Mouse (Mus musculus): ENCODE results near the gene 4833427G06Rik. TPM values are rescaled to one million over a fixed set of nuclear protein-coding genes. Genes with fewer than 3 reads are reported as not detected.

4833427G06Rik gene
- total RNA-seq, 1 experiment: 0.22 TPM

- Histone ChIP-seq H3K9ac (ENCODE audit: insufficient read depth, low read depth, low read length, poor library complexity, severe bottlenecking) (peak overlapping the region; percentile 8), H3K36me3 (ENCODE audit: control insufficient read depth, insufficient read depth, low read length, poor library complexity, severe bottlenecking) (no peaks in the 10 kb centered on the region), H3K4me3 (ENCODE audit: insufficient read depth in 1 of 2, low read depth in 1 of 2, low read length in 2 of 2, poor library complexity in 1 of 2, severe bottlenecking in 1 of 2) (peak overlapping the region; percentile 53 to 65), H3K4me1 (ENCODE audit: control insufficient read depth in 2 of 2, insufficient read depth in 2 of 2, low read length in 2 of 2, poor library complexity in 1 of 2) (peaks cover 0 to 8% of the 10 kb centered on the region in 2 experiments; a peak in 2 of 4 replicates), H3K9me3 (ENCODE audit: control insufficient read depth, insufficient read depth, low read depth, low read length) (no peaks in the 10 kb centered on the region), H3K27ac (ENCODE audit: insufficient read depth, low read depth, low read length, poor library complexity, severe bottlenecking) (no peak overlapping the region)
- in situ Hi-C loops (cut with MboI; ENCODE audit: low sequenced_read_pairs in 2 of 2, unreplicated experiment in 2 of 2): no loop called here
- no peak for TF ChIP-seq ZNF384 (IDR thresholded peaks at IDR 0.05; ENCODE audit: low read depth, low read length)
- TF ChIP-seq MAFK (IDR thresholded peaks at IDR 0.05; ENCODE audit: insufficient read depth, low read depth, low read length): peak; percentile 65; the same call in 1 of the 2 replicates
- DNase-seq (ENCODE audit: low read depth, low spot score): peak; percentile 25
Measured at GRCm38 (mm10) chr9:51102963-51103807, 1.3 kb upstream of the 4833427G06Rik start.

DNA sequence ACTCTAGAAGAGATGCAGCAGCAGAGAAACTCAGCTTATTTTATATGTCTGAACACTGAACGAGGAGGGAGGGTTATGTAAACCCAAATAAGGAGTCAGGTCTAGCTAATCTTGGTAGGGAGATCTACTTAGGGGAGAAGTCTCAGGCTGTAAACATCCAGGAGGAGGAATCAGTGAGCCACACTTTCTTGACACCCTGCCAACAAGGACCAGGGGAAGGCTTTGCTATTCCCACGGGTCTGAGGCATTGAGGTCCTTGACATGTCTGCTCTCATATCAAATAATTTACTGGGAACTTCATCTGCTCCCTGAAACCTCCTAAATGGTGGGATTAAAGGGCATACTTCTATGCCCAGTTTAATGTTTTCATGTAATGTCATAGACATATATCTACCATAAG, 5.6 kb downstream of the 4833427G06Rik start:
- no peak overlapping the region for H3K9ac ChIP-seq (ENCODE audit: insufficient read depth, low read depth, low read length, poor library complexity, severe bottlenecking)
- H3K27ac ChIP-seq (ENCODE audit: insufficient read depth, low read depth, low read length, poor library complexity, severe bottlenecking): no peak overlapping the region
- in situ Hi-C loops (cut with MboI; ENCODE audit: low sequenced_read_pairs in 2 of 2, unreplicated experiment in 2 of 2): no loop called here
- no peak overlapping the region for H3K4me3 ChIP-seq (ENCODE audit: insufficient read depth in 1 of 2, low read depth in 1 of 2, low read length in 2 of 2, poor library complexity in 1 of 2, severe bottlenecking in 1 of 2)
- H3K4me1 ChIP-seq (ENCODE audit: control insufficient read depth in 2 of 2, insufficient read depth in 2 of 2, low read length in 2 of 2, poor library complexity in 1 of 2): no peaks in the 10 kb centered on the region
- no peak for DNase-seq (ENCODE audit: low read depth, low spot score)
- no peaks in the 10 kb centered on the region for H3K36me3 ChIP-seq (ENCODE audit: control insufficient read depth, insufficient read depth, low read length, poor library complexity, severe bottlenecking)
- TF ChIP-seq ZNF384 (IDR thresholded peaks at IDR 0.05; ENCODE audit: low read depth, low read length): no peak
- no peak for TF ChIP-seq CHD2 (IDR thresholded peaks at IDR 0.05; ENCODE audit: low read depth, low read length)
- H3K9me3 ChIP-seq (ENCODE audit: control insufficient read depth, insufficient read depth, low read depth, low read length): no peaks in the 10 kb centered on the region

DNA sequence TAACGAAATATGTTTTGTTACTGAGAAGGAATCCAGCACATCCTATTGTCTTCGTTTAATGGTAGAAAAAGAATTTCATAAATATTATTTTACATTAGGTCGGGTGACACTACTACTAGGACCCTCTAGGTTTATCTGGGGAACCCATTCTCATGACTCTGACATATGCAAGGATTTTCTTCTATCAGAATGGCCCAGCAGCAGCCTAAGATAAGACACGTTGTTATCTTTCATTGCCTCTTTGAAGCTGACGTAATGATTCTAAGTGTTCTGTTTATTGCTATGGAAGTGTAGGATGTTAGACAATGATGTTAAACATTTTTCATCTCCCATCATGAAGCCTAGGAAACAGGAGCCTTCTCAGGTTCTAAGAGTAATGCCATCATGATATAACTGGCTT, 8.2 kb downstream of the 4833427G06Rik start:
- no peaks in the 10 kb centered on the region for H3K4me1 ChIP-seq (ENCODE audit: control insufficient read depth in 2 of 2, insufficient read depth in 2 of 2, low read length in 2 of 2, poor library complexity in 1 of 2)
- no peak overlapping the region for H3K9ac ChIP-seq (ENCODE audit: insufficient read depth, low read depth, low read length, poor library complexity, severe bottlenecking)
- no peak overlapping the region for H3K27ac ChIP-seq (ENCODE audit: insufficient read depth, low read depth, low read length, poor library complexity, severe bottlenecking)
- no peaks in the 10 kb centered on the region for H3K9me3 ChIP-seq (ENCODE audit: control insufficient read depth, insufficient read depth, low read depth, low read length)
- no peak overlapping the region for H3K4me3 ChIP-seq (ENCODE audit: insufficient read depth in 1 of 2, low read depth in 1 of 2, low read length in 2 of 2, poor library complexity in 1 of 2, severe bottlenecking in 1 of 2)
- in situ Hi-C loops (cut with MboI; ENCODE audit: low sequenced_read_pairs in 2 of 2, unreplicated experiment in 2 of 2): no loop called here
- H3K36me3 ChIP-seq (ENCODE audit: control insufficient read depth, insufficient read depth, low read length, poor library complexity, severe bottlenecking): no peaks in the 10 kb centered on the region
- no peak for DNase-seq (ENCODE audit: low read depth, low spot score)
- TF ChIP-seq ZC3H11A (IDR thresholded peaks at IDR 0.05; ENCODE audit: borderline replicate concordance, low read depth, low read length) (no peak), ZNF384 (IDR thresholded peaks at IDR 0.05; ENCODE audit: low read depth, low read length) (no peak), CHD2 (IDR thresholded peaks at IDR 0.05; ENCODE audit: low read depth, low read length) (no peak), HCFC1 (IDR thresholded peaks at IDR 0.05; ENCODE audit: borderline replicate concordance, insufficient read depth, low read length) (no peak), MAFK (IDR thresholded peaks at IDR 0.05; ENCODE audit: insufficient read depth, low read depth, low read length) (no peak)

DNA sequence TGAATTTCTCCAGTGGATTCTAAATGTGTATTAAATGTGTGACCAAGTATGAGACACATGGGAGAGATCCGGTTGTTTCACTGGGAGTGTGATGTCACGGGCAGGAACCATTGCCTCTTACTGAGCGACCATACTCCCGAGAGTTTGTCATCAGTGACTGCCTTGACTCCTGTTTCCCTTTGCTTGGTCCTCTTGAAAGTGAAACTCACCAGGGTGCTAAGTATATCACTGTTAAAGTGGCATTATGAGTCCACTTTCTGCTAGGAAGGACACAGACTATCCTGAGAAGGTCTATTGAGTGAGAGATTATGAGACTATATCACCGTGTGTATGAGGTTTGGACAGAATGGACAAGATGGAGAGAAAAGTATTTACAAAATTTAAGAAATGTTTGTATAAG, 20.3 kb downstream of the 4833427G06Rik start:
- H3K36me3 ChIP-seq (ENCODE audit: control insufficient read depth, insufficient read depth, low read length, poor library complexity, severe bottlenecking): no peaks in the 10 kb centered on the region
- in situ Hi-C loops (cut with MboI; ENCODE audit: low sequenced_read_pairs in 2 of 2, unreplicated experiment in 2 of 2): no loop called here

More for the DNA sequence above, 20.3 kb downstream of the 4833427G06Rik start:
- no peak overlapping the region for H3K27ac ChIP-seq (ENCODE audit: insufficient read depth, low read depth, low read length, poor library complexity, severe bottlenecking)
- H3K4me3 ChIP-seq (ENCODE audit: insufficient read depth in 1 of 2, low read depth in 1 of 2, low read length in 2 of 2, poor library complexity in 1 of 2, severe bottlenecking in 1 of 2): no peak overlapping the region
- no peak for TF ChIP-seq CHD2 (IDR thresholded peaks at IDR 0.05; ENCODE audit: low read depth, low read length)
- no peak for TF ChIP-seq ZC3H11A (IDR thresholded peaks at IDR 0.05; ENCODE audit: borderline replicate concordance, low read depth, low read length)
- no peak for TF ChIP-seq HCFC1 (IDR thresholded peaks at IDR 0.05; ENCODE audit: borderline replicate concordance, insufficient read depth, low read length)
- TF ChIP-seq MAFK (IDR thresholded peaks at IDR 0.05; ENCODE audit: insufficient read depth, low read depth, low read length): no peak
- TF ChIP-seq ZNF384 (IDR thresholded peaks at IDR 0.05; ENCODE audit: low read depth, low read length): no peak
- no peak for DNase-seq (ENCODE audit: low read depth, low spot score)
- H3K4me1 ChIP-seq (ENCODE audit: control insufficient read depth in 2 of 2, insufficient read depth in 2 of 2, low read length in 2 of 2, poor library complexity in 1 of 2): 0 out of 4 replicates have a peak, but pooled peaks cover 1 to 2% of the 10 kb centered on the region in 2 experiments
- H3K9me3 ChIP-seq (ENCODE audit: control insufficient read depth, insufficient read depth, low read depth, low read length): no peaks in the 10 kb centered on the region
- H3K9ac ChIP-seq (ENCODE audit: insufficient read depth, low read depth, low read length, poor library complexity, severe bottlenecking): no peak overlapping the region

Data from ES-E14 (cell line).